Mouse (Mus musculus) common myeloid progenitor, adult 5-6 weeks (primary cell): ENCODE data around the gene Tnfrsf11a. TPM values are rescaled to one million over a fixed set of nuclear protein-coding genes. Genes with fewer than 3 reads are reported as not detected.
A peak's percentile ranks its signal among the peaks of the same experiment; 100 is the strongest.

ENCODE experiments used
- ATAC-seq: replicated peaks from 2 replicates; pipeline ENCODE4 v1.8.0; 2016; ENCODE audit warnings: low read depth, mild to moderate bottlenecking, moderate TSS enrichment, inconsistent platforms; ENCODE audit not compliant: poor library complexity, severe bottlenecking
- total RNA-seq: library from RNA; stranded (forward); fragments of 200-1000, 187-1606 nt; gene quantifications from 2 replicates; pipeline ENCODE4 v1.2.3, GENCODE M21; 2017

Tnfrsf11a gene
- total RNA-seq, 1 experiment from 2014 or later = 0.32 TPM

DNA sequence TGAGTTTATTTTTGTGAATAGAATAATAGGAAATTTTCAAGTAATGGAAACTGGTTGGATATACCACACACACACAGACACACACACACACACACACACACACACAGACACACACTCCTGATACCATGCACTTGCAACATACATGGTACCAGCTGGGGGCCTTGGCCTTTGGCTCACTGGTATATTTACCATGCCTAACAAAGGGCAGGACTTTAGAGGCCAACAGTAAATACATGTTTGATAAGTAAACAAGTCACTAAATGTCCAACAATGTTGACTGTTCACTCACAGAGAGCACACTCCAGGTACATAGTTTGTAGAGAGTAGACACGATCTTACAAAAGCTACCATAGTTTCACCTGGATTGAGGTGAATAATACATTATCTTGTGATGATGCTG is 104.6 kb downstream of the Tnfrsf11a start:
- ATAC-seq = no peak

- no peak for ATAC-seq
Measured at GRCm38 (mm10) chr1:105885575-105885974, 105.1 kb downstream of the Tnfrsf11a start.

GRCm38 (mm10) chr1:105886358-105886757 is 105.8 kb downstream of the Tnfrsf11a start:
- no peak for ATAC-seq

GRCm38 (mm10) chr1:105891032-105891725 is 110.7 kb downstream of the Tnfrsf11a start:
- peak; percentile 96 for ATAC-seq

GRCm38 (mm10) chr1:105895019-105895418 is 114.5 kb downstream of the Tnfrsf11a start:
- no peak for ATAC-seq

Other genes with a start within 250 kb of the Tnfrsf11a start
- gene Pign, start 117.0 kb upstream of the Tnfrsf11a start, total RNA-seq = 43.5 and 43.7 TPM in 2 replicates
- gene Relch, start 116.9 kb upstream of the Tnfrsf11a start, total RNA-seq = 49.8 and 50.4 TPM in 2 replicates
- 19.6 and 22.2 TPM in 2 replicates for gene Zcchc2, start 209.7 kb downstream of the Tnfrsf11a start, total RNA-seq